Mouse (Mus musculus): ENCODE measurements around the gene Ppm1l. TPM values are rescaled to one million over a fixed set of nuclear protein-coding genes. Genes with fewer than 3 reads are reported as not detected.

The Ppm1l gene
- polyA plus RNA-seq, 1 experiment = 11.4 TPM

DNA sequence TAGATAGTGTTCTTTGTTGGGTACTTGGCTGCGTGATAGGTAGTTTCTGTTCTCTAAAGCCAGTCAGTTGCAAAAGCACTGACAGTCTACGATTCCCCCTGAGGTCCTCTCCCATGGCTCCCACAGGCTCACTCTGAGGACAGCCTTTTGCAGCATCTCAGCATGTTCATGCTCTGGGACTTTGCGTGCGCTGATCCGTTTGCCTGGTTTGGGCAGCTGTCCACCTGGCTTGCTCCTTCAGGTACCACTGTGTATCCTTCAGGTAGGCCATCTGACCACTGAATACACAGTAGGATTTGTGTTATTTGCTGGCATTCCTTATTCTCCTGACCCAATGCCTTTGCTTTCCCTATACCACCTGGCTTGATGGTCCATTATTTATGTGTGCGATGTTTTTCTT, 33.3 kb downstream of the Ppm1l start:
- no peak for TF ChIP-seq POLR2A (IDR thresholded peaks at IDR 0.05; ENCODE audit: low read depth, low read length)
- TF ChIP-seq CTCF (IDR thresholded peaks at IDR 0.05; ENCODE audit: borderline replicate concordance, insufficient read depth, low read length) = no peak
- H3K4me1 ChIP-seq (ENCODE audit: control insufficient read depth, insufficient read depth, low read length) = no peaks in the 10 kb centered on the region
- H3K4me3 ChIP-seq (ENCODE audit: insufficient read depth, low read length) = no peak overlapping the region
- no peak overlapping the region for H3K27ac ChIP-seq (ENCODE audit: insufficient read depth, low read length)

- Histone ChIP-seq H3K4me3 (ENCODE audit: insufficient read depth, low read length) (no peak overlapping the region), H3K4me1 (ENCODE audit: control insufficient read depth, insufficient read depth, low read length) (peaks cover 3% of the 10 kb centered on the region), H3K27ac (ENCODE audit: insufficient read depth, low read length) (no peak overlapping the region)
- no peak for TF ChIP-seq POLR2A (IDR thresholded peaks at IDR 0.05; ENCODE audit: low read depth, low read length)
- no peak for TF ChIP-seq CTCF (IDR thresholded peaks at IDR 0.05; ENCODE audit: borderline replicate concordance, insufficient read depth, low read length)
Observed at GRCm38 (mm10) chr3:69352194-69352593, 35.5 kb downstream of the Ppm1l start.

DNA sequence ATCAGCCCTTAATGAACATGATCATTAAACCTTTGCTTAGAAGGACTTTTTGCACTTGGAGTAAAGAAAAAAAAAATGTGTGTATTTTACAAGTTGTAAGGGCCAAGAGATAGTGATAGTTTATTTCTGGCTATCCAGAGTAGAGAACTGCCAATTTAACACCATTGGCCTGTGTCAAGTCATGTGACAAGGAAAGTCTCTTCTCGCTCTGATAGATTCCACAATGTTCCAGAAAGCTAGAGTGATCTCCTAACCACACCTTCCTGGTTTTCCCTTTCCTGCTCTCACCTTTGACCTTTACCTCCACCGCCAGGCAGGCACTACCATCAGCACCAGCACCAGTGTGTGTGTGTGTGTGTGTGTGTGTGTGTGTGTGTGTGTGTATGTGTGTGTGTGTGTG, 38.0 kb downstream of the Ppm1l start:
- no peak for TF ChIP-seq POLR2A (IDR thresholded peaks at IDR 0.05; ENCODE audit: low read depth, low read length)
- H3K4me1 ChIP-seq (ENCODE audit: control insufficient read depth, insufficient read depth, low read length) = peaks cover 3% of the 10 kb centered on the region

GRCm38 (mm10) chr3:69356078-69356665, 39.5 kb downstream of the Ppm1l start:
- H3K27ac ChIP-seq (ENCODE audit: insufficient read depth, low read length) = peak overlapping the region; percentile 80
- H3K4me1 ChIP-seq (ENCODE audit: control insufficient read depth, insufficient read depth, low read length) = peaks cover 3% of the 10 kb centered on the region
- no peak overlapping the region for H3K4me3 ChIP-seq (ENCODE audit: insufficient read depth, low read length)
- TF ChIP-seq CTCF (IDR thresholded peaks at IDR 0.05; ENCODE audit: borderline replicate concordance, insufficient read depth, low read length) (no peak), POLR2A (IDR thresholded peaks at IDR 0.05; ENCODE audit: low read depth, low read length) (no peak)

More for the DNA sequence above, 38.0 kb downstream of the Ppm1l start:
- H3K27ac ChIP-seq (ENCODE audit: insufficient read depth, low read length) = no peak overlapping the region
- H3K4me3 ChIP-seq (ENCODE audit: insufficient read depth, low read length) = no peak overlapping the region

DNA sequence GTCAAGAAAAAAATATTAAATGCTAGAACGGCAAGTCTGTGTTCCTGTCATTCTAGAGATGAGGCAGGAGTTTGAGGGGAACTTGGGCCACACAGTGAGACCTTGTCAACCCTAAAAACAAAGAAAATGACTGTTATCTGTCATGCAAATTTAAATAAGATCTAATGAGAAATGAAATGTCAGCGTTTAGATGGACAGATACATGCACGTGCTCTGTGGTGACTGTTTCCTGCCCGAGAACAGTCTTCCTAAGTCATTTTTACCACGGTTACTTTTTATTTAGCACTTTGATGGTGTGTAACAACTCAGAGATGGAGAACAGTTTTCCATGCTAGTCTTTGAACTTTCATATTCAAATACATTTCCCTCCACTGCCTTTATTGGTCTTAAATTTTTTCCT, 40.1 kb downstream of the Ppm1l start:
- peak overlapping the region; percentile 63 for H3K27ac ChIP-seq (ENCODE audit: insufficient read depth, low read length)
- H3K4me3 ChIP-seq (ENCODE audit: insufficient read depth, low read length) = no peak overlapping the region
- TF ChIP-seq CTCF (IDR thresholded peaks at IDR 0.05; ENCODE audit: borderline replicate concordance, insufficient read depth, low read length) = no peak
- TF ChIP-seq POLR2A (IDR thresholded peaks at IDR 0.05; ENCODE audit: low read depth, low read length) = no peak

GRCm38 (mm10) chr3:69357897-69358619, 41.4 kb downstream of the Ppm1l start:
- TF ChIP-seq CTCF (IDR thresholded peaks at IDR 0.05; ENCODE audit: borderline replicate concordance, insufficient read depth, low read length) (no peak), POLR2A (IDR thresholded peaks at IDR 0.05; ENCODE audit: low read depth, low read length) (no peak)
- peaks cover 3% of the 10 kb centered on the region for H3K4me1 ChIP-seq (ENCODE audit: control insufficient read depth, insufficient read depth, low read length)
- H3K27ac ChIP-seq (ENCODE audit: insufficient read depth, low read length) = no peak overlapping the region
- H3K4me3 ChIP-seq (ENCODE audit: insufficient read depth, low read length) = no peak overlapping the region

More for the DNA sequence above, 40.1 kb downstream of the Ppm1l start:
- H3K4me1 ChIP-seq (ENCODE audit: control insufficient read depth, insufficient read depth, low read length) = peaks cover 3% of the 10 kb centered on the region

DNA sequence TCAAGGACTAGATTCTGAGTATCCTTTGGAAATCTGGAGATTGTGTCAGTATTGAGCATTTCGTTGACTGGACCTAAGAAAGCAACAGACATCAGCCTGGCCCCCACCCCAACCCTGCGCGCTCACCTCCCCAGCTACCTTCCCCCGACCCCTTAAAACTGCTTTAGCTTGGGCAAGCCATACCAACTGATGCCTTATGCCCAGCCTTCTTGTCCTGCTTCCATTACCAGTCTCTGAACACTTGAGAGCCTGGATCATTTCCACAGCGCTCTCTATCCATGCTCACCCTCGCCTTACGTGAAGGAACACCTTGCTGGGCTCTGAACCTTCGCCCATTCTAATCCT, 41.9 kb downstream of the Ppm1l start:
- Histone ChIP-seq H3K4me1 (ENCODE audit: control insufficient read depth, insufficient read depth, low read length) (peaks cover 3% of the 10 kb centered on the region), H3K4me3 (ENCODE audit: insufficient read depth, low read length) (no peak overlapping the region), H3K27ac (ENCODE audit: insufficient read depth, low read length) (no peak overlapping the region)
- TF ChIP-seq POLR2A (IDR thresholded peaks at IDR 0.05; ENCODE audit: low read depth, low read length) = no peak
- no peak for TF ChIP-seq CTCF (IDR thresholded peaks at IDR 0.05; ENCODE audit: borderline replicate concordance, insufficient read depth, low read length)

DNA sequence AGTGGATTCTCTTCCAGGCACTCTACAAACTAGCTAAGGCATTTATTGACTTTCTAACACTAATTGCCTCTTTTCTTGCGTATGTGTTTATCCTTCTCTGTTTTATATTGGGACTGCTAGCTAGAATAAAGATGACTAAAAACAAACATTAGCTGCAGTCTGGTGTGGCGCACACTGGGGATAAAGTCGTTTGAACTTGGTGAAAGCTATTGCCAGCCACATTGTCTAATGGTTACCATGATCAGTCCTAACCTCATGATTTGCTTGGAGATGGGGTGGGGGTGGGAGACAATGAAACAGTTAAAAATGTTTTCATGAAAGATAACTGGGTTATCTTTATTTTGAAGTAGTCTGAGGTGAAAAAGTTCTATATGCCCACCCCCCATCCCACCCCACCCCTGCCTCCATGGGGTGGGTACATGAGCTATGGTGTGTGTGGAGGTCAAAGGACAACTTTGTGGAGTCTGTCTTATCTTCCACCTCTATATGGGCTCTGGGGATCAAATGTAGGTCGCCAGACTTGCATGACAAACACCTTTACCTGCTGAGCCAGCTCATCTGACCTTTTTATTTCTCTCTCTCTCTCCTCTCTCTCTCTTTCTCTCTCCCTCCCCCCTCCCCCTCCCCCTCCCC, 43.7 kb downstream of the Ppm1l start:
- TF ChIP-seq CTCF (IDR thresholded peaks at IDR 0.05; ENCODE audit: borderline replicate concordance, insufficient read depth, low read length) (no peak), POLR2A (IDR thresholded peaks at IDR 0.05; ENCODE audit: low read depth, low read length) (no peak)
- Histone ChIP-seq H3K4me1 (ENCODE audit: control insufficient read depth, insufficient read depth, low read length) (peaks cover 2% of the 10 kb centered on the region), H3K27ac (ENCODE audit: insufficient read depth, low read length) (no peak overlapping the region), H3K4me3 (ENCODE audit: insufficient read depth, low read length) (no peak overlapping the region)

GRCm38 (mm10) chr3:69361487-69362349, 45.1 kb downstream of the Ppm1l start:
- TF ChIP-seq CTCF (IDR thresholded peaks at IDR 0.05; ENCODE audit: borderline replicate concordance, insufficient read depth, low read length) (no peak), POLR2A (IDR thresholded peaks at IDR 0.05; ENCODE audit: low read depth, low read length) (no peak)
- no peak overlapping the region for H3K4me3 ChIP-seq (ENCODE audit: insufficient read depth, low read length)
- no peaks in the 10 kb centered on the region for H3K4me1 ChIP-seq (ENCODE audit: control insufficient read depth, insufficient read depth, low read length)
- H3K27ac ChIP-seq (ENCODE audit: insufficient read depth, low read length) = no peak overlapping the region
